Mouse (Mus musculus) ES-Bruce4 (cell line): ENCODE data around the gene Thtpa. TPM values are rescaled to one million over a fixed set of nuclear protein-coding genes. Genes with fewer than 3 reads are reported as not detected.
A peak's percentile ranks its signal among the peaks of the same experiment; 100 is the strongest.

ENCODE experiments used
- H3K27ac ChIP-seq: 2 replicates; pipeline ENCODE4 v1.5.1; 2012; ENCODE audit warnings: low read length, inconsistent platforms; ENCODE audit not compliant: insufficient read depth
- H3K27me3 ChIP-seq: 2 replicates; pipeline ENCODE4 v1.6.1; 2012; ENCODE audit warnings: mild to moderate bottlenecking, low read length, inconsistent platforms; ENCODE audit not compliant: control insufficient read depth, poor library complexity, insufficient read depth, severe bottlenecking
- H3K36me3 ChIP-seq: 2 replicates; pipeline ENCODE4 v1.6.1; 2012; ENCODE audit warnings: inconsistent platforms, mild to moderate bottlenecking, low read length, moderate library complexity; ENCODE audit not compliant: control insufficient read depth, poor library complexity, insufficient read depth, severe bottlenecking
- H3K4me1 ChIP-seq: one replicate; pipeline ENCODE4 v1.8.1; 2011; ENCODE audit warnings: low read length; ENCODE audit not compliant: control insufficient read depth, insufficient read depth
- H3K4me3 ChIP-seq: 2 replicates; pipeline ENCODE4 v1.5.1; 2011; ENCODE audit warnings: low read depth, mild to moderate bottlenecking, low read length
- H3K9ac ChIP-seq: 2 replicates; pipeline ENCODE4 v1.6.1; 2012; ENCODE audit warnings: low read depth, mild to moderate bottlenecking, inconsistent platforms; ENCODE audit not compliant: poor library complexity, severe bottlenecking
- H3K9me3 ChIP-seq: replicated peaks from 2 replicates; pipeline ENCODE4 v1.6.1; 2012; ENCODE audit warnings: mild to moderate bottlenecking, low read length, inconsistent platforms; ENCODE audit not compliant: control insufficient read depth, poor library complexity, insufficient read depth, severe bottlenecking
- CTCF ChIP-seq: IDR thresholded peaks from one replicate; pipeline ENCODE4 v1.8.1; 2011; ENCODE audit warnings: low read depth, low read length
- EP300 ChIP-seq: IDR thresholded peaks from 2 replicates; pipeline ENCODE4 v1.6.1; 2011; ENCODE audit warnings: low read depth, low read length; ENCODE audit not compliant: insufficient read depth
- POLR2A ChIP-seq: IDR thresholded peaks from one replicate; pipeline ENCODE4 v1.8.1; 2011; ENCODE audit warnings: low read length; ENCODE audit not compliant: insufficient read depth
- polyA plus RNA-seq: library from polyadenylated mRNA; stranded (reverse); fragments of >200 nt; gene quantifications from 2 replicates; pipeline ENCODE4 v1.2.4, GENCODE M21; 2011; ENCODE audit warnings: low read depth; ENCODE audit not compliant: missing spikeins, insufficient read depth, insufficient read length

Thtpa gene
- polyA plus RNA-seq, 1 experiment, result 6.9 TPM

- peak overlapping the region; percentile 12 for H3K9ac ChIP-seq
- no peaks in the 10 kb centered on the region for H3K27me3 ChIP-seq
- peaks cover 4% of the 10 kb centered on the region for H3K4me1 ChIP-seq
- TF ChIP-seq EP300 (no peak), POLR2A (no peak), CTCF (no peak)
- H3K36me3 ChIP-seq, result peaks cover 11% of the 10 kb centered on the region
- no peaks in the 10 kb centered on the region for H3K9me3 ChIP-seq
- no peak overlapping the region for H3K27ac ChIP-seq
- no peak overlapping the region for H3K4me3 ChIP-seq
Observed at GRCm38 (mm10) chr14:55063581-55064381, 30.8 kb upstream of the Thtpa start.

- Histone ChIP-seq H3K4me1 (peaks cover 4% of the 10 kb centered on the region), H3K4me3 (peak overlapping the region; percentile 23), H3K27me3 (no peaks in the 10 kb centered on the region), H3K9ac (peak overlapping the region; percentile 12), H3K36me3 (peaks cover 14% of the 10 kb centered on the region), H3K27ac (no peak overlapping the region), H3K9me3 (no peaks in the 10 kb centered on the region)
- TF ChIP-seq CTCF (no peak), EP300 (0 out of 2 replicates have a peak, but pooled peaks have one; percentile 21)
Observed at GRCm38 (mm10) chr14:55064481-55065370, 29.9 kb upstream of the Thtpa start.

- Histone ChIP-seq H3K9ac (peak overlapping the region; percentile 12), H3K27me3 (no peaks in the 10 kb centered on the region), H3K27ac (no peak overlapping the region), H3K4me3 (peak overlapping the region; percentile 23), H3K36me3 (peaks cover 19% of the 10 kb centered on the region), H3K4me1 (peaks cover 2% of the 10 kb centered on the region), H3K9me3 (no peaks in the 10 kb centered on the region)
- TF ChIP-seq EP300 (no peak), POLR2A (no peak)
Observed at GRCm38 (mm10) chr14:55065391-55065790, 29.2 kb upstream of the Thtpa start.

- Histone ChIP-seq H3K9me3 (no peaks in the 10 kb centered on the region), H3K36me3 (peaks cover 19% of the 10 kb centered on the region), H3K4me1 (peaks cover 2% of the 10 kb centered on the region), H3K9ac (peak overlapping the region; percentile 12; the same call in 1 of the 2 replicates), H3K27me3 (no peaks in the 10 kb centered on the region), H3K4me3 (peak overlapping the region; percentile 23; the same call in 1 of the 2 replicates), H3K27ac (no peak overlapping the region)
- TF ChIP-seq EP300, result no peak
- TF ChIP-seq CTCF, result no peak
- no peak for TF ChIP-seq POLR2A
Observed at GRCm38 (mm10) chr14:55066042-55066441, 28.5 kb upstream of the Thtpa start.

- Histone ChIP-seq H3K27ac (peak overlapping the region; percentile 57), H3K4me3 (peak overlapping the region; percentile 52), H3K27me3 (no peaks in the 10 kb centered on the region), H3K36me3 (peaks cover 17% of the 10 kb centered on the region), H3K4me1 (peaks cover 9% of the 10 kb centered on the region), H3K9ac (peak overlapping the region; percentile 43), H3K9me3 (no peaks in the 10 kb centered on the region)
- TF ChIP-seq POLR2A, result no peak
- no peak for TF ChIP-seq CTCF
- no peak for TF ChIP-seq EP300
Observed at GRCm38 (mm10) chr14:55071756-55072155, 22.8 kb upstream of the Thtpa start.
